Mouse (Mus musculus): ENCODE measurements at regions not wholly inside any gene's neighbourhood (a gene's known extent, or its start where the extent isn't known, plus 50 kb on each side); places are given as distances from the start of the nearest gene placed in this dataset.

DNA sequence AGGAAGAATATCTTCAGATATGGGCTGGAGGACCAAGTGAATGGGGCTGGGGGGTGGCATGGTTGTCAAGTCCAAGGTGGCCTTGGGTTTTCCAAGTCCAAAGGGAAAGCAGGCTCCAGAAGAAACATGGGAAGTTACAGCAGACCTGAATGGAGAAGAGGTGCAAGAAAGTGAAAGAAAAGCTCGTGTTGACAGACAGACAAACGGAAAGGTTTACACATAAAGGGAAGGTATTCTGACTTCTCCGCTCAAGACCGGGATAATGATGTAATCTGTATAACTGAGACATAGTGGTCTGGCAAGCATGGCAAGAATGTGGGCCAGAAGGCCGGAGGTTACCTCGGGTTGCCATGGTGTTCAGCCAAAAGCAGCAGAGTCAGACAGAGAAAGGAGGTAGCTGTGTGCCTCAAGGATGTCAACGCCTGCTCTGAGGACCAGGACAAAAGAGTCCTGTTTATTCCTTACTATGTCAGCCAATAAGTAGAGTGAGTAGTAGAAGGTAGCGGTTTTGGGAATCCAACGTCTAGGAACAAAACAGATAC, 50.8 kb upstream of the Elk3 start:
- no peak for DNase-seq (ENCODE audit: low spot score)

DNA sequence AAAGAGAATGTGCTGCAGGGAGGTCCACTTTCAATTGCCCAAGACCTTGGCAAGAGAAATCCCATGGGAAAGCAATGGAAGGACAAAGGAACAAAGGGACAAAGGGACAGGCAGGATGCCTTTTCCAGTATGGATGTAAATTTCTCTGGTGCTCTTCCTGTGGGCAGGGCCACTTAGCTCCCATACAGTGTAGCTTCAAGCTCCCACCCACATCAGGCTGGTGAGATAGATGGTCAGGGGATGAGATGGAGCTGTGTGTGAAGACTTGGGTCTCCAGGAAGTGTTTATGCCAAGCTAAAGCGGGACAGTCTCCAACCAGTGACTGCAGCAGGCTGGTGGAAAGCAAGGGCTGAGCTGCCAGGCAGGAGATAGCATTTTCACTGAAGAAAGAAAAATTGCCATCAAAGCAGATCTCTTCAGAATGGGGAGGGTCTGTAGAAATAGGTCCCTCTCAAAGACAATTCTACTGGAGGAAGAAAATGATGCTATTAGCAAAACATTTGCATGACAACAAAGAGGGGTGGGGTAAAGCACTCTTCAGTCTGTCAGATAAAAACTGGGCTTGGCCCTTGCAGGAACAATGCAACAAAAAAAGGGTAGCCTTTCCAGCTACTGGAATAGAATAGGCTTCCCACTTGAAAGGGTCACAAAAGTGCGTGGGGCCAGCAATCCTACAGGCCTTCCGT, 53.3 kb upstream of the Elk3 start:
- DNase-seq (ENCODE audit: low spot score) = no peak

- DNase-seq (ENCODE audit: low spot score) = no peak
Observed at GRCm38 (mm10) chr10:93364881-93365280, 53.9 kb upstream of the Elk3 start.

DNA sequence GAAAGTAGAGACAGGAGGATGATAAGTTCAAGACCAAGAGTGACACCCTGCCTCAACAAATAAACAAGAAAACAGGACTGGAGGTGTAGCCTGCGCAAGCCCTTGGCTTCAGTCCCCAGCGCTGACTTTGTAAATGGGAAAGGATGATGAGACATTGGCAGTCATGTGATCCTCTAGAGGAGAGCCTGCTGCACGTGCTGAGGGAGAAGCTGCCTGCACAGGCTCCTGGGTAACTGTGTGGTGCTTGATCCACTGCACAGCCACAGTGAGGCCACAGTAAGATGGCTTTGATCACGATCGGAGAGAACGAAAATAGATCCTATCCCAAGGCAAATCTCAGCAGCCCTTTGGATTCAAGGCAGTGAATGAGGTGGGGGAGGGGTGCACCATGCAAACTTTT, 54.4 kb upstream of the Elk3 start:
- DNase-seq (ENCODE audit: low spot score) = no peak

- no peak for DNase-seq (ENCODE audit: low spot score)
Observed at GRCm38 (mm10) chr10:93365824-93366223, 54.9 kb upstream of the Elk3 start.

- DNase-seq (ENCODE audit: low spot score) = no peak
Observed at GRCm38 (mm10) chr10:93369737-93370136, 58.8 kb upstream of the Elk3 start.

DNA sequence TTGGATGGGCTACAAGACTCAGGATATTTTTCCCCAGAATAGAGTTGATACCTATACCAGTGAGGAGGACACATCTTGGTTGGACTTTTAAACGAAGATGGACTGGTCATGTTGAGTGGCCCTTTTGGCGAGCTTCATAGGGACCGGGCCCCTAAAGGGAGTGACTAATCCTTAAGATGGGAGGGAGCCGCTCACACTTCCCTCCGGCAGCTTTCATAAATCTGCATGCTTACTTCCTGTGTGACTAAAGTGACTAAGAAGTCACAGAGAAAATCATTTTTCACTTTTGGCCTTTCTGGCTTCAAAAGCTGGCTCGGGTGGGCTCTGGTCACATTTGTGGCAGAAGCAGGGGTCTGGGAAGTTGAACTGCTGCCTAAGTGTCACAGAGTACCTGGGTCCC, 59.4 kb upstream of the Elk3 start:
- no peak for DNase-seq (ENCODE audit: low spot score)

DNA sequence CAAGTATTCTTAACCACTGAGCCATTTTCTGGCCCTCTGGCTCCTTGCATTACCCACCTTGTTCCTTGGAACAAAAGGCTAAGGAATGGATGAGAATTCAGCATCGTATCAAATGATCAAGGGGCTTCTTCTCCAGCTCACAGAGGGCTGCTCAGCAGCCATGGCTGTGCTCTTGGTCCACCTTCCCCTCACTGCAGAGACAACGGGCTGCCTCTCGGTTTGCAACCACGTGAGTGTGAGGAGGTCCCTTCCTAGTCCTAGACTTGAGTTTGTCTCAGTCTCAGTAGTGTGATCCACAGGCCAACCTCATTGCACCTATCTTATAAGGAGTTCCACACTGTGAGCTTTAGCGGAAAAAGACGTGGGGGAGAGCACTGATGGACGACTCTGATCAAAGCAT, 61.3 kb upstream of the Elk3 start:
- no peak for DNase-seq (ENCODE audit: low spot score)

DNA sequence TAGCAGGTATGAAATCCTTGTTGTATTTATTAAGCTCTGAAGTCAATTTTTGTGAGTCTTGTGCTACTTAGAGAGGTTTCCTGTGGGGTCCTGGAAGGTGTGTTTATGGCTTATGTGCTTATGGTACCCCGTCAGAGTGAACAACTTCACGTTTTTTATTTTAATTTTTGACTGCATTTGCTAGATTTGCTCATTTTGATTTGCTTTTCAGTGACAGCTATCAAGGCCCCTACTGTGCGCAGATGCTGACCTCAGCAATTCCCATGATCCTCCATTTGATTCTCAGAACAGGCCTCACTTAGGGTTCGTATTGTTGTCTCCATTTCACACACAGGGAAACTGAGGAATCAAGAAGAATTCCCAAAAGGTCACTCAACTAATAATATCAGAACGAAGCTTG, 62.3 kb upstream of the Elk3 start:
- DNase-seq (ENCODE audit: low spot score) = no peak

DNA sequence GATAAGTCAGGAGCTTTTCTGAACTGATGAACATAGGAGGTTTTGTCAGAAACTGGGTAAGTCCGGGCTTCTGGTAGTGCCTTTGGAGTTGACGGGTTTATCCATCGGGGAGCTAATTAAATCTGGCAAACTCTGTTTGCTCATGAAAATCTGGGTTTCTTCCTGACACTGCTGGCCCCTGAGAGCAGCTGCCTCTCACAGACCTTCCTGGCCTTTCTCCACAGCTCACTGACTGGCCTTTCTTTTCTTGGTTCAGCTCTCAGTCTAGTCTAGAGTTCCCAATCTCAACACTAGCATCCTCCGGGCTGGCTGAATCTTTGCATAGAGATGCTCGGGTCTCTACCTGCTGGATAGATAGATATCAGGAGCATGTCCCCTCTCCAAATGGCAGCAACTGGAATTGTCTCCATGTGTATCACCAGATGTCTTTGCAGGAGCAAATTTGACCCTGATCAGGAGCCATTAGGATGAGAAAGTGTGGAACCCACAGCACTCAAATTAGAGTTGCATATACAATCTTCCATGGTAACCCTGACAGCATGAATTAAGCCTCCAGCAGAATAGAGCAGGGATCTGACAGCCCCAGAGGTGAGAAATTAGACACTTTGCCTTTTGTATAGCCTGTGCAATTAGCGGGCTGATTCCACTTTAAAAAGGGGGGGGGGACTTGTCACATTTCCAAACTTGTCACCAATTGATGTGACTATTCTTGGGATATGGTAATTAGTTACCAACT, 63.2 kb upstream of the Elk3 start:
- DNase-seq (ENCODE audit: low spot score) = no peak

GRCm38 (mm10) chr10:93374690-93374994, 63.7 kb upstream of the Elk3 start:
- no peak for DNase-seq (ENCODE audit: low spot score)

DNA sequence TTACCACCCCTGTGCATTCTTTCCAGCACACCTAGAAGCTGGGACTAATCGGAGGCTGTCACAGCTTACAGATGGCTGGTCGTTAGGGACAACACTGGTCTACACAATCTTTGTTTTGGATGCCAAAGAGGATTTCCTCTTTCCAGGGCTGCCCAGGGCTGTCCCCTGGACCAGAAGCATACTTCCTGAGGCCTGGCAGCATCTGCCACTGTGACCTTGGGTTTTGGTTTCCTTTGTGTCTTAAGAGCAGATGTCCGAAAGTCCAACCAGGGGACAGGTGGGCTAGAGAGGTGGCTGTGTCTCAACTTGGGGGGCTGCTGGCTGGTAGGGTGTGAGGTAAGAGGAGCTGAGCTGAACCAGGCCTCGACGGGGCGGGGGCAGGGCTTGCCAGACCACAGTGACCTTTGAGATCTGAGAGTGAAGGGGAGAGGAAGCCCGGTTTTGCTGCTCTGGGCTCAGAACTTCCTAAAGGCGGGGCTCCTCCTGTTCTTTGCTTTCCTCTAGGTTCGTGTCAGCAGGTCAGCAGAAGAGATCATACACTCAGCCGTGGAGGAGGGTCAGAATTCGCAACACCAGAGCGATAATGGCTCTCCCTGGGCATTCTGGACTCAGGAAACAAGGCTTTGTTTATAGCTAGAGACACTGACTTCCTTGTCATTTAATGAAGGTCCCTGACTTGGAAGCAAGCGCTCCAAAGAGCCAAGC, 64.2 kb upstream of the Elk3 start:
- DNase-seq (ENCODE audit: low spot score) = no peak

GRCm38 (mm10) chr10:93375771-93376170, 64.8 kb upstream of the Elk3 start:
- DNase-seq (ENCODE audit: low spot score) = no peak

DNA sequence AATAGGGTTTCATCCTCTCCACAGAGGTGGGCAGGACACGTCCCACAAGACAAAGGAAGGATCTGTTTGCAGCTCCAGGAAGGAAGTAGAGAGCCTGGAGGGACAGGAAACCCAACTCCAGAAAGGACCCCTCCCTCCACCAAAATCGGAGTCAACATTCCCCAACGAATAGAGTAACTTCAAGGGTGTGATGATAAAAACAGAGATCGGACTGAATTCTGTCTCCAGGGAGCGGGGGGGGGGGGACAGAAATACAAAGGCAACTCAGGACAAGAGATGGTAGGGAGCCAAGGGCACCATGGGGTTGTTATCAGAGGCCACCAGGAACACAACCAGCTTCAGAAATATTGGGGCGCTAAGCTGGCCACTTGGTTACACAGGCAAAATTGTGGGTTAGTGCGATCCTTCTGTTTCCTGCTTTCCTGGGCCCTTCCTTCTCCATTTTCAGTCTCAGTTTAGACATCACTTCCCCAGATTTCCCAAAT, 65.6 kb upstream of the Elk3 start:
- no peak for DNase-seq (ENCODE audit: low spot score)

GRCm38 (mm10) chr10:93389276-93389675, 63.9 kb upstream of the Lta4h start:
- DNase-seq (ENCODE audit: low spot score) = no peak

GRCm38 (mm10) chr10:93391296-93391695, 61.9 kb upstream of the Lta4h start:
- no peak for DNase-seq (ENCODE audit: low spot score)

- DNase-seq (ENCODE audit: low spot score) = no peak
Observed at GRCm38 (mm10) chr10:93393902-93394301, 59.3 kb upstream of the Lta4h start.

GRCm38 (mm10) chr10:93397711-93398110, 55.5 kb upstream of the Lta4h start:
- DNase-seq (ENCODE audit: low spot score) = no peak

GRCm38 (mm10) chr10:93398531-93399320, 54.5 kb upstream of the Lta4h start:
- DNase-seq (ENCODE audit: low spot score) = no peak

- peak; percentile 36 for DNase-seq (ENCODE audit: low spot score)
Observed at GRCm38 (mm10) chr10:93402689-93403509, 50.3 kb upstream of the Lta4h start.

Measured in T-cell, adult 2 months (primary cell).